Mouse (Mus musculus) adrenal gland, adult (tissue): ENCODE data around the gene Bcr.

Experiments
- DNase-seq, 2 experiments: peaks; one replicate each; pipeline ENCODE4 v3.0.0; 2022 to 2023; ENCODE audit warnings: low spot score in 1 of 2; ENCODE audit not compliant: inconsistent age in 2 of 2

Bcr gene

DNA sequence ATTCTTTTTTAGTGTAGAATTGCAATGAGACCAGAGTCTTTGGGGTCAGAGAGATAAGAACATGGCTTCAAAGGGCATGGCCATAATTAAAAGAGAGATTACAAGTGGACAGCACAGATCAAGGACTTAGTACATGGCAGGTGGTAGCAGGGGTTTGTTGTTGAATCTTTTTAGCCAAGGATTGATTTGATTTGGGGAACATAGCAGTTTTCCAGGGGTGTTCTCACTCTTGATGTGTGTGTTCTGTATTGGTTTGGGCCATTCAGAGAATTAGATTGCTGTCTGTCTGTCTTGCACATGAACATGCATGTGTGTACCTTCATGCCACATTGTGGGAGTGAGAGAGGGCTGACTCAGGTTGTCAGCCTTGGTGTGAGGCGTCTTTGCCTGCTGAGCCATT lies 171.5 kb downstream of the Bcr start:
- DNase-seq = peak in 1 of 2 experiments; percentile 71

DNA sequence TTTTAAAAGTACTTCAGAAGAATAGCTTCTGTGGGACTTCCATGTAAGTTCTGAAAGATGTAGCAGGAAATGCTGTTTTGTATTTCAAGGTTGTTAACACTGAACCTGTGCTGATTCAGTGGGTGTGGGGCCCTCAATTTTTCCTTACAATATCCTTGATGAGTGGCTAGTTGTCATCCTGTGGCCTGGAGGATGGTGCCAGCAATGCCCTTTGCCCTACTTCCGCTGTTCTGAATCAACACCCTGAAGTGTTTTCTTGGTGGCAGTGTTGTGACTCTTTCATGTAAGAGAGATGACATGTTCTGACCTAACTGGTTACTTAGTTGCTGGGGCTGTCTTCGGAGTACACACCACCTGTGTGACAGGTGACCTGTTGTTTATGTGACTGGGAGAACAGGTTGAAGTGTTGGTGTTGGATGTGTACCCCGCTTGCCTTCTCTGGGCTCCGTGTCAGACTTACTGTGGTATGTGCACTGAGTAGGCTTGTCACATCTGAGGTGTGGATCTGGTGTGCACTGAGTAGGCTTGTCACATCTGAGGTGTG lies 172.3 kb downstream of the Bcr start:
- DNase-seq = peak in 1 of 2 experiments; percentile 56

DNA sequence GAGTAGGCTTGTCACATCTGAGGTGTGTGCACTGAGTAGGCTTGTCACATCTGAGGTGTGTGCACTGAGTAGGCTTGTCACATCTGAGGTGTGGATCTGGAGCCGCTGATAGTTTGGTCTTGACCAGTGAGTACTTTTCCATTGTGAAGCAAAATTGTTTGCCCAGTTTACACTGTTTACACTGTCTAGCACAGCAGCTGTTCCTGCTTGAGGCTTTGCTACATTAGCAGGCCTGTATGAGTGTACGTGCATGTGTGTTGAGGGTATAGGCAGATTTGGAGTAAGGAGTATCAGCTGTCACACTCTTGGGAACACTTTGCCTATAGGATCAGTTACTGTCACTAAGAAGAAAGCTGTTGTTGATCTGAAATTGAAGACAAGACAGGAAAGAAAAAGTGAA lies 173.1 kb downstream of the Bcr start:
- DNase-seq = no peak
